Mouse (Mus musculus): ENCODE results near the gene Slc25a18.

GRCm38 (mm10) chr6:120832097-120832496 is 58.7 kb downstream of the Slc25a18 start:
- TF ChIP-seq CTCF (IDR thresholded peaks at IDR 0.05; ENCODE audit: extremely low read depth, insufficient read depth, low read length) (no peak), POLR2A (IDR thresholded peaks at IDR 0.05; ENCODE audit: extremely low read depth, insufficient read depth, low read length) (no peak)
